Mouse (Mus musculus) E14TG2a.4 (cell line): ENCODE measurements around the gene Zfhx3.

Experiments used
- H3K27me3 ChIP-seq: 2 replicates; pipeline ENCODE4 v1.6.1; 2014; ENCODE audit warnings: low read length, control low read depth; ENCODE audit not compliant: insufficient read depth
- H3K36me3 ChIP-seq: 2 replicates; pipeline ENCODE4 v1.6.1; 2014; ENCODE audit warnings: low read length, control low read depth; ENCODE audit not compliant: insufficient read depth
- H3K4me1 ChIP-seq: replicated peaks from 2 replicates; pipeline ENCODE4 v1.6.1; 2014; ENCODE audit warnings: low read depth, low read length, control low read depth
- H3K4me3 ChIP-seq: replicated peaks from 2 replicates; pipeline ENCODE4 v1.5.1; 2014; ENCODE audit warnings: mild to moderate bottlenecking, low read length
- H3K9me3 ChIP-seq: 2 replicates; pipeline ENCODE4 v1.6.1; 2014; ENCODE audit warnings: low read length, control low read depth
- CTCF ChIP-seq: conservative IDR thresholded peaks from 2 replicates; pipeline ENCODE4 v1.5.1; 2014; ENCODE audit warnings: low read length
- NANOG ChIP-seq: IDR thresholded peaks from 2 replicates; pipeline ENCODE4 v1.6.1; 2014; ENCODE audit warnings: borderline replicate concordance, low read length, mixed read lengths
- POU5F1 ChIP-seq: IDR thresholded peaks from 2 replicates; pipeline ENCODE4 v1.6.1; 2014; ENCODE audit warnings: low read length, borderline replicate concordance

Gene Zfhx3

DNA sequence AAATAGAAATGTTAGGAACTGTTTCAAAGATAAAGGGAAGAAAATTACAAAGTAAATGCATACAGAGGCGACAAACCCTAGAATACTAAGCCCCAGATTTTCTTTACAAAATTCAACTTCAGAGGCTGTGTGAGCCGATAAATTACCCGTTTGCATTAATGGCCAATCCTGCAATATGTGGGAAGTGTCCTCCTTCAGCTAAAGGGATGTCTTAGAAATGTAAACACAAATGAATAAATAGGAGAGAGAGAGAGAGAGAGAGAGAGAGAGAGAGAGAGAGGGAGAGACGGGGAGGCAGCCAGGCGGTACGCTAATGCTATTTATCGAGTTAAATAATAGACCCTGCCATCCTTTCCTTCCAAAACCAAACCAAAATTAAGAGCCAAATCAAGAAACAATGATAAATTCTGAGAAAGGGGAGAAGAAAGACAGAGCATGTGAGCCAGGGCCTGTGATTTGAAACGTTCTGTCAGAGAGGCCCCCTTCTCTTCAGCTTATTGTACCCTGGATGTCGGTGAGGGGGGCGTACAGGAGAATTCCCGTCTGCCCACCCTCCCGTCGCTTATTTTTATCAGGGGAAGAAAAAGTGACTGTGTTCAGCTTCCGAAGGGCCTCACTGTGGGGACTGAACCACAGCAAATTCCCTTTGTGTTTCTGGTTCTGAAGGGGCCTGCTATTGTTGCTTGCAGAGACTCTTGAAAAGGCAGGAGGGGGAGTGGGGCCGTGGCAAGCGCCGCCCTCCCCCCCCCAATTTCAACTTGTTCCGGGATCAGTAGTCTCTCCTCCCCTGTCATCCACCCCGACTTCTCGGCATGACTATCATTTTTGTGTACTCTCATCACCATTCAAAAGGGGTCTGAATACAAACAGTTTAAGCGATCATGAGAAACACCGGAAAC lies 303.8 kb downstream of the Zfhx3 start:
- TF ChIP-seq NANOG (no peak), CTCF (no peak), POU5F1 (no peak)
- H3K36me3 ChIP-seq = no peaks in the 10 kb centered on the region
- H3K4me3 ChIP-seq = no peak overlapping the region

DNA sequence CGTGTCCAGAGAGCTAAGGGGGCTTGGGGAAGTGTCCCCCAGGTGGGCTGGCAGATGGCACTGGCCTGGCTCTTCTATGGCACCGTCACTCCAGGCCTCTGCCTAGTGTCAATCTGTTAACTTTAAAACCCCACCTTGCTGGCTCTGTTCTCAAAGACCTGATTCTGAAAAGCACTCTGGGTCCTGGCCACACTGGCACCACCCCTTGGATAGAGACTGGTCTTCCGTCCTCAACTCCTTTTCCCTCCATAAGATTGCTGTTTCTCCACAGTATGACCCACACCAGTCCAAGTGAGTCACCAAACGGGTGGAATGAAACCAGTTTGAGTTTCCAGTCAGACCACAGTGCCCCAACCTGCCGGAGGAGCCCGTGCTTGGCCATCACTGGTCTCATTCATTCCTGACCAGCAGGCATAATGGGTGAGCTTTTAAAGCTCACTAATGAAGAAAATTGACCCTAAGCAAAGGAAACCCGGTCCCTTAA lies 304.5 kb downstream of the Zfhx3 start:
- H3K9me3 ChIP-seq = no peaks in the 10 kb centered on the region
- no peaks in the 10 kb centered on the region for H3K36me3 ChIP-seq
- H3K4me3 ChIP-seq = no peak overlapping the region
- no peaks in the 10 kb centered on the region for H3K4me1 ChIP-seq
- no peak for TF ChIP-seq POU5F1
- no peak for TF ChIP-seq CTCF
- no peak for TF ChIP-seq NANOG
- H3K27me3 ChIP-seq = no peaks in the 10 kb centered on the region

More for the DNA sequence above, 303.8 kb downstream of the Zfhx3 start:
- Histone ChIP-seq H3K4me1 (no peaks in the 10 kb centered on the region), H3K9me3 (no peaks in the 10 kb centered on the region), H3K27me3 (no peaks in the 10 kb centered on the region)

DNA sequence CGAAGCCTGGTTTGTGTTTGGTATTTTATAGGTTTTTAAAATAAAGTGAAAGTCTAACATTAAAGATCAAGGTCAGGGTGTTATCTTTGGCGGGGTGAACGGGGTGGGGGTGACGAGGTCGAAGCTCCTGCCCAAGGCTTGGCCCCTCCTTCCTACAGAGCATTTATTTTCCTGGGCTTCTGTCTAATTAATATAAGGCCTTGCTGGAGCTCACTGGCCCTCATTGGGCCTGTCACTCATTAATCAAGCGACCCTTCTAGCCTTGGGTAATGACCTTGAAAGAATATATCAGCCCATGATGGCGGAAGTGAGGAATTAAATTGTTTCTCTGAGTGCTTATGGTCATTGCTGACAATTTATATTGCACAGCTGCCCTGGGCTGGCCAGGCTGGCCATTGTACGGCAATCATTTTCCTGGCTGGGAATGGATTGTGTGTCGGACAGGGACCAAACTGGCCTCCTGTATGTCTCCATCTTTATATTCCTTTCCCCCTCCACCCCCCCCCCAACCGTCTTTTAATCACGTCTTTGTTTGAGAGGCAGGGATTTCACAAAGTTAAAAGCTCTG lies 322.2 kb downstream of the Zfhx3 start:
- no peak for TF ChIP-seq CTCF
- no peak for TF ChIP-seq NANOG
- TF ChIP-seq POU5F1 = no peak
- no peaks in the 10 kb centered on the region for H3K27me3 ChIP-seq
- H3K36me3 ChIP-seq = no peaks in the 10 kb centered on the region

DNA sequence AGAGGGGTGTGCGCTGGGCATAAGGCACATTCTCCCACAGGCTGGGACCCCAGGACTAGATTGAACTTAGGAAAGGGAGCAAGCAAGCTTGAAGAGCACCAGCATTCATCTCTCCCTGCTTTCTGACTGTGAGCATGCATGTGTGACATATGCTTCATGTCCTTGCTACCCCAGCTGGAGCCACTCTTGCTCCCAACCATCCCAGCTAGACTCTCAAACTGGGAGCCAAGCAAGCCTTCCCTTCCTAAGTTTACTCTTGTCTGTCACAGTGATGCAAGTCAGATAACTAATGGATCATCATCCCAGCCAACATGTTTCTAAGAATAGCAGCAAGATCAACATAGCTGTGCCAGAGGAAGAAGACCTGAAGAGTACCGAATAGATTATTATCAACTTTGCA lies 335.5 kb downstream of the Zfhx3 start:
- no peaks in the 10 kb centered on the region for H3K4me1 ChIP-seq
- H3K9me3 ChIP-seq = no peaks in the 10 kb centered on the region
- no peaks in the 10 kb centered on the region for H3K36me3 ChIP-seq
- H3K27me3 ChIP-seq = no peaks in the 10 kb centered on the region
- H3K4me3 ChIP-seq = no peak overlapping the region
- no peak for TF ChIP-seq POU5F1
- no peak for TF ChIP-seq NANOG
- no peak for TF ChIP-seq CTCF

More for the DNA sequence above, 322.2 kb downstream of the Zfhx3 start:
- no peak overlapping the region for H3K4me3 ChIP-seq
- no peaks in the 10 kb centered on the region for H3K4me1 ChIP-seq
- H3K9me3 ChIP-seq = no peaks in the 10 kb centered on the region

DNA sequence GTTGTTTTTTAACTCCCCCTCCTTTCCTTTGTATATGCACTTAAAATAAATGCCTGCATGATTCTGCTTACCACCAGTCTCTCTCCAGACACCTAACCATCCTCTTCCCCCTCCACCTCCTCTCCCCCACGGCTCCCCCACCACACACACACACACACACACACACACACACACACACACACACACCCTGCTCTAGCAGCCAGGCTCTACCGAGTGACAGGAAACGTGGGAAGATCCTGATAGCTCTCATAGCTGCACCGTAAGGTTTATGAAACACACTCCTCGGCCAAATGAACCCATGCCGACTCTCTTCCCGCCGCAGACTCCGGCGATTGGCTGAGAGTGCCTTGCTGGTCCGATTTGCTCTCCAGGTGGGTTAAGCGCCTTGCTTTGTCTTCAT lies 339.5 kb downstream of the Zfhx3 start:
- Histone ChIP-seq H3K27me3 (peaks cover 2% of the 10 kb centered on the region; the same call in 1 of the 2 replicates), H3K4me1 (no peaks in the 10 kb centered on the region), H3K36me3 (no peaks in the 10 kb centered on the region), H3K9me3 (no peaks in the 10 kb centered on the region), H3K4me3 (no peak overlapping the region)
- TF ChIP-seq NANOG (no peak), CTCF (no peak), POU5F1 (no peak)

DNA sequence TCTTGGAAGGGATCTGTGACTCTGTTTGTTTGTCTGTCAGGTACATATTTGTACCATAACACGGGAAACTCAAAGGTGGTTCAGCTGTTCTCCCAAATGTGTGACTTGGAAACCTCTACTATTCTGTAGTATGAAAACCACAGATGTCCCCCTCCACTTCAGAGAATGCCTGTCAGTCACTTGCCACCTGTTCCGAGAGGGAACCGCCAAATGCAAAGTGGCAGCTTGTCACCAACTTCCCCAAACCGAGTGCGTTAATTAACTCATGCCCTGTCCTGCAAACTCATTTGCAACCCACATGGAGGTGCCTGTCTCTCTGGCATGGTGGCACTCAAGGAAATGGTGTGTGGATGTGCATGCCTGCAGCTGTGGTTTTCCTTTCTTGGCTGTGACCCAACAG lies 343.7 kb downstream of the Zfhx3 start:
- no peaks in the 10 kb centered on the region for H3K4me1 ChIP-seq
- H3K27me3 ChIP-seq = peaks cover 2% of the 10 kb centered on the region; the same call in 1 of the 2 replicates
- no peaks in the 10 kb centered on the region for H3K9me3 ChIP-seq
- TF ChIP-seq POU5F1 (no peak), NANOG (no peak), CTCF (no peak)
- no peak overlapping the region for H3K4me3 ChIP-seq
- no peaks in the 10 kb centered on the region for H3K36me3 ChIP-seq

DNA sequence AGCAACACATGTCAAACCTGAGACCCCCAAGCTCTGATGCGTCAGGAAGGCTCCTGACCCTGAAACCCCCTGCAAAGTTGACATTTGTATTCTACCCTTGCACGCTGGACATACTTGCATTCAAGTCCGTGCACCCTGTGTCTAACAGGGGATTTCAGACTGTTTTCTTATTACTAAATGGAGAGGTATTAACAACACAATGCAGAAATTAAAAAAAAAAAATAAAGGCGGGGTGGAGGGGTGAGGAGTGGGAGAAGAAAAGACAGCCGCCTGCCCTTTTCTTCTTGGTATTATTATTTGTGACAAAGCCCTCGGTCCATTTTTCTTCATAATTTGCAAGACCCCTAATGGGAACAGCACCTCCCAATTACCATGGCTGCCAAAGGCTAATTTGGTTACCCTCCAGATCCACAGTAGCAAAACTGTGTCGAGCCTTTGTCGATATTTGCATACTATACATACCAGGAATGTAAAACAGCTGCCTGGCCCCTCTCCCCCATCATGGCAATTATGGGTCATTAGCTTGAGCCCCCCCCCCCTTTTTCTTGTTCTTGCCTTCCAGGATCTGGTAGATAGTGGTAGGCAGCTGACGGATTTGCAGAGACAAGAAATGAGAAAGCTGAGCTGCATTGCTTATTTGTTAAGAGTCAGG lies 358.6 kb downstream of the Zfhx3 start:
- no peak for TF ChIP-seq POU5F1
- TF ChIP-seq CTCF = no peak
- no peak for TF ChIP-seq NANOG
- no peaks in the 10 kb centered on the region for H3K9me3 ChIP-seq
- peaks cover 15% of the 10 kb centered on the region for H3K4me1 ChIP-seq
- H3K4me3 ChIP-seq = no peak overlapping the region
- H3K36me3 ChIP-seq = no peaks in the 10 kb centered on the region
- peaks cover 23% of the 10 kb centered on the region for H3K27me3 ChIP-seq

DNA sequence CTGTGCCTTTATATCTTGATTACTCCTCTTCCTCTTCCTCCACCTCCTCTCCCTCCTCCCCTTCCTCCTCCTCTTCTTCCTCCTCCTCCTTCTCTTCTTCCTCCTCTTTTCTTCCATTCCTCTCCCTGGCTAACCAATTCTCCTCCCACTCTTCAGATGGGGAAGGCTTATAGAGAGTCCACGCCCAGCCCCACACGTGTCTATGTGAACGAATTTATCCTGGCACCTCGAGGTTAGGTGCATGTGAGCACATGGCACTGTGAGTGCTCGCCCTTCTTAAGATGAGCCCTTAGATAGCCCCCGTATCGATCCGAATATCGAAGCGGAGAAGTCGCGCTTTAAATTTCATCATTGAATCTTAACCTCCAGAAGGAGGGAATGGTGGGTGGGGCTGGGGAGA lies 359.2 kb downstream of the Zfhx3 start:
- H3K4me1 ChIP-seq = peaks cover 15% of the 10 kb centered on the region
- no peaks in the 10 kb centered on the region for H3K9me3 ChIP-seq
- H3K4me3 ChIP-seq = no peak overlapping the region
- peaks cover 23% of the 10 kb centered on the region for H3K27me3 ChIP-seq
- H3K36me3 ChIP-seq = no peaks in the 10 kb centered on the region
- TF ChIP-seq CTCF (no peak), POU5F1 (no peak), NANOG (no peak)
